Mouse (Mus musculus) heart, embryonic 13.5 days (tissue): ENCODE measurements around the gene Tbxas1. TPM values are rescaled to one million over a fixed set of nuclear protein-coding genes. Genes with fewer than 3 reads are reported as not detected.

ENCODE experiments used
- ATAC-seq: fragments of 200-750 bp; cut with Nextera tagmentation; 2 replicates; pipeline ENCODE4 v1.8.0; 2017; ENCODE audit warnings: moderate TSS enrichment; ENCODE audit not compliant: insufficient number of reproducible peaks, low FRiP score, low TSS enrichment; ENCODE audit errors: extremely low read depth
- H3K27ac ChIP-seq: fragments of 300-500 bp; sonication (generic); replicated peaks from 2 replicates; pipeline ENCODE4 v1.5.1; 2015; ENCODE audit warnings: moderate library complexity, mild to moderate bottlenecking, inconsistent platforms
- H3K27me3 ChIP-seq: fragments of 300-500 bp; sonication (generic); replicated peaks from 2 replicates; pipeline ENCODE4 v1.6.1; 2015; ENCODE audit warnings: mild to moderate bottlenecking, inconsistent platforms
- H3K36me3 ChIP-seq: fragments of 300-500 bp; sonication (generic); 2 replicates; pipeline ENCODE4 v1.6.1; 2015; ENCODE audit warnings: mild to moderate bottlenecking, inconsistent platforms
- H3K4me1 ChIP-seq: fragments of 300-500 bp; sonication (generic); 2 replicates; pipeline ENCODE4 v1.6.1; 2015; ENCODE audit warnings: inconsistent platforms
- H3K4me2 ChIP-seq: fragments of 300-500 bp; sonication (generic); 2 replicates; pipeline ENCODE4 v1.6.1; 2015; ENCODE audit warnings: inconsistent platforms, mild to moderate bottlenecking, moderate library complexity
- H3K4me3 ChIP-seq: fragments of 300-500 bp; sonication (generic); 2 replicates; pipeline ENCODE4 v1.5.1; 2015; ENCODE audit warnings: moderate library complexity, mild to moderate bottlenecking, inconsistent platforms
- H3K9ac ChIP-seq: fragments of 300-500 bp; sonication (generic); 2 replicates; pipeline ENCODE4 v1.6.1; 2015; ENCODE audit warnings: inconsistent platforms, mild to moderate bottlenecking, moderate library complexity
- H3K9me3 ChIP-seq: fragments of 300-500 bp; sonication (generic); 2 replicates; pipeline ENCODE4 v1.6.1; 2016; ENCODE audit warnings: inconsistent platforms
- WGBS: fragments of 180-500 bp; shearing (Covaris S2); methylation state at CpG from one replicate; pipeline ENCODE4 v1.1.7; 2015; ENCODE audit warnings: mixed read lengths; 5-methylcytosine and 5-hydroxymethylcytosine counted together
- polyA plus RNA-seq: library from polyadenylated mRNA; unstranded; fragments of >200 nt; fragmentation: Nextera tagmentation; extraction: Ambion mirVana; gene quantifications from 2 replicates; pipeline ENCODE4 v1.2.1, GENCODE M21; 2015

The Tbxas1 gene
- polyA plus RNA-seq, 1 experiment from 2014 or later, result 2.4 TPM

DNA sequence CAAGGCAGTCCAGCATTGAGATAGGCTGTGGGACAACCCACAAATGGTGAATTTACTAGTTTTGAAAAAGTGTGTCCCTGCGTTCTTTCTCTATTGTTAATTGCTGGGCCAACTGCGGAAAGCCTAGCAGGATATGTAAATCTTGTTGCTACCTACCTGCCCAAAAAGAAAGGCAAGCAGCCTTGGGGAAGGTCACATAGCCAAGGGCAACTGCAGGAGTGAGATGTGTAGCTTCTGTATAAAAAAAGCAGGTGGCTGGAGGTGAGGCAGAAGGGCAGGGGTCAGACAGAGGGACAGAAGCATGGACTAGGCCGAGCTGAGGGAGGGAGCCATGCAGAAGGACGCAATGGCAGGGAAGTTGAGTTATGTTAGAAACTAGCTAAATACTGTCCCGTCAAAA lies 257.4 kb downstream of the Tbxas1 start:
- no peak overlapping the region for H3K27ac ChIP-seq
- H3K9ac ChIP-seq, result no peak overlapping the region
- H3K27me3 ChIP-seq, result no peaks in the 10 kb centered on the region
- no peak for ATAC-seq
- no peak overlapping the region for H3K4me3 ChIP-seq
- H3K9me3 ChIP-seq, result peaks cover 13% of the 10 kb centered on the region
- no peak overlapping the region for H3K4me2 ChIP-seq
- WGBS, result 68% methylated on average over 5 of the region's 5 CpGs
- H3K36me3 ChIP-seq, result peaks cover 28% of the 10 kb centered on the region
- no peaks in the 10 kb centered on the region for H3K4me1 ChIP-seq

Other genes with a start within 250 kb of the Tbxas1 start
- gene Klrg2, start 238.2 kb upstream of the Tbxas1 start, polyA plus RNA-seq, result 0.07 and 0.08 TPM in 2 replicates
- gene Clec2l, start 212.3 kb upstream of the Tbxas1 start, polyA plus RNA-seq, result 0.86 and 0.87 TPM in 2 replicates
- gene Hipk2, start 761 bp downstream of the Tbxas1 start, polyA plus RNA-seq, result 9.5 and 10.4 TPM in 2 replicates
- 9.0 and 9.1 TPM in 2 replicates for gene Parp12, start 242.9 kb downstream of the Tbxas1 start, polyA plus RNA-seq